Mouse (Mus musculus): ENCODE data around the gene Slc38a2.

DNA sequence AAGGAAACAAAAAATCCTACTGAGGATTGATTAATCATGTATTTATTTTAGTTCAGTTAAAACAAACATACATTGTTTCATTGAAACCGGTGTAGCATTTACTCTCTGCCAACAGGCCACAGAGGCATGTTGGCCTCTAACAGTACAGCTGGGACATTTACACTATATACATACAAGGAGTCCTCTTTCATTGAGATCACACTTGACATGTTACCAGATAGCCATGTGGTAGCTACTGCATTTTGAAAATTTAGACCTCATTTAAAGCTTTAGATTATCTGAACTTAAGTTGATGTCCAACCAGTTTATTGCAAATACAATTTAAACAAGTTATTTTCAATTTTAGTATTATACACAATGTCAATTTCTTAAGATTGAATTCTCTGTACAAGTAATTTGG, 12.2 kb downstream of the Slc38a2 start:
- TF ChIP-seq CTCF (IDR thresholded peaks at IDR 0.05; ENCODE audit: insufficient read depth, low read depth, low read length) (no peak), POLR2A (IDR thresholded peaks at IDR 0.05; ENCODE audit: insufficient read depth, low read depth, low read length) (no peak)

Measured in olfactory bulb, adult 2 months (tissue).